Mouse (Mus musculus) embryonic fibroblast, embryonic 13.5 days (primary cell): Measurements from ENCODE around the gene Adgrd1. TPM values are rescaled to one million over a fixed set of nuclear protein-coding genes. Genes with fewer than 3 reads are reported as not detected.

Experiments used
- H3K27ac ChIP-seq: 2 replicates; pipeline ENCODE4 v1.5.1; 2012; ENCODE audit warnings: low read length, control low read depth, inconsistent platforms; ENCODE audit not compliant: insufficient read depth
- H3K4me1 ChIP-seq: 2 replicates; pipeline ENCODE4 v1.6.1; 2011; ENCODE audit warnings: low read length; ENCODE audit not compliant: control insufficient read depth, insufficient read depth
- H3K4me3 ChIP-seq: 2 replicates; pipeline ENCODE4 v1.5.1; 2011; ENCODE audit warnings: mild to moderate bottlenecking, control low read depth, low read length; ENCODE audit not compliant: insufficient read depth
- CTCF ChIP-seq: IDR thresholded peaks from 2 replicates; pipeline ENCODE4 v1.5.1; 2011; ENCODE audit warnings: mild to moderate bottlenecking, control low read depth, low read length, moderate library complexity, borderline replicate concordance; ENCODE audit not compliant: insufficient read depth
- POLR2A ChIP-seq: IDR thresholded peaks from 2 replicates; pipeline ENCODE4 v1.6.1; 2011; ENCODE audit warnings: low read depth, mild to moderate bottlenecking, control low read depth, low read length, moderate library complexity
- polyA plus RNA-seq: library from polyadenylated mRNA; stranded (reverse); fragments of >200 nt; gene quantifications from 2 replicates; pipeline ENCODE4 v1.2.4, GENCODE M21; 2011; ENCODE audit warnings: low read depth; ENCODE audit not compliant: missing spikeins, insufficient read length

Adgrd1 gene
- polyA plus RNA-seq, 1 experiment = 2.5 TPM

DNA sequence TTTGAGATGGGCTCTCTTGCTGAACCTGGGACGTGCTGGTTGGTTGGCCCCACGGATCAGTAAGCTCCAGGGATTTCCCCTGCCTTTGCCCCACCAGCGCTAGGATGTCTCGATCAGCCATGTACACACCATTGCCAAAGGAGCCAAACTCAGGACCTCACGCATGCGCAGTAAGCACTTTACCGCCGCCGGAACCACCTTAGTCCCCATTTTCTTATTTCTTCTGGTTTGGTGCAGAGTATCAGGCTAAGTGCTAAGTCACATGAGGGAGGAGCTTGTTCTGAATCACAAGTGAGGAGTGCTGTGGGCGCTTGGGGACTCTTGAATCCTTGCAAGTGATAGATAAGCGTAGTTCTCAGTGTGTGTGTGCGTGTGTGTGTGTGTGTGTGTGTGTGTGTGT lies 31.2 kb upstream of the Adgrd1 start:
- TF ChIP-seq POLR2A (no peak), CTCF (no peak)
- no peak overlapping the region for H3K4me3 ChIP-seq
- peaks cover 2% of the 10 kb centered on the region; the same call in 1 of the 2 replicates for H3K4me1 ChIP-seq
- peak overlapping the region; percentile 74 for H3K27ac ChIP-seq

DNA sequence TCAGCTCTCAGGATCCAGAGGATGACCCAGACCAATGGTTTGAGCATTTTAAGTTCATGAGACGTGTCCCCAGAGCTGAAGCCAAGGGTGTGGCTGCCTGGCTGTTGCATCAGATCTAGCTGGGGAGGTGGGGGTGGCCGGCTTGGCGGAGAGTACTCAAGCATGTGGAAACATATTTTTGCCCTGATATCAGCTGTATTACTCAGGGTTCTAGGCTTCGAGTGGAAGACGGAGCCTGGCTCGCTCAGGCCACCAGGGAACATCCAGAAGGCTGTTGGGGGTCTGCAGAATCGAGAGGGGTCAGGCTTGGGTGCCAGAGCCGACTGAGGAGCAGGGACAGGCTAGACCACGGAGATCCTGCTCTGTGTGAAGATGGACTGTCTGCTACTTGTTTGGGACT lies 30.6 kb upstream of the Adgrd1 start:
- H3K27ac ChIP-seq = peak overlapping the region; percentile 78
- peaks cover 2% of the 10 kb centered on the region; the same call in 1 of the 2 replicates for H3K4me1 ChIP-seq
- no peak overlapping the region for H3K4me3 ChIP-seq
- TF ChIP-seq POLR2A = no peak

DNA sequence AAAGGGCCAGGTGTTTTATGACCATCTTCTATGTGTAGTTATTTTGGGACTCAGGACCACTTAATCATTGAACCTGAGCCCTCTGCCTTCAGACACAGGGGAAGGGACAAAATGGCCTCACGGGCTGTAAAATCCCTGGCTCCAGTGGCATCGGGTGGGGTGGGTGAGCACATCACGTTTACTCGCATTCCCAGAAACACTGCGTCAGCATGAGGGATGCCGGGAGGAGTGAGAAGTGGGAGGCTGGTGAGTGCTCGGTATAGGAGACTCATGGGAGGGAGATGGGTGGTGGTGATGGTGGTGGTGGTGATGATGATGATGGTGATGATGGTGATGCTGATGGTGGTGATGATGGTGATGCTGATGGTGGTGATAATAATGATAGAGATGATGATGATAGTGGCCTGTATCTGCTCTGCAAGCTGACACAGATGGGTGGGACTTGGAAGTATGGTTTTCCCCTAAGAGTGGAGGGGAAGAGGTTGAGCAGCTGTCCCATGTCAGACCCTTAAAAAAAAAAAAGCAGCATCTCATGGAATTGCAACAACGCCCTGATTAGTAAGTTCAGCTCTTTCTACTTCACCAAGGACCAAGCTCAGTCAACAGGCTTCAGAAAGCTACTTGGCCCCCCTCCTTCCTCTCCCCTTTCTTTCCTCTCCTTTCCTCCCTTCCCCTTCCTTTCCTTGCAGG lies 29.9 kb upstream of the Adgrd1 start:
- peaks cover 4% of the 10 kb centered on the region; the same call in 1 of the 2 replicates for H3K4me1 ChIP-seq
- H3K4me3 ChIP-seq = no peak overlapping the region
- H3K27ac ChIP-seq = peak overlapping the region; percentile 78; the same call in 1 of the 2 replicates
- TF ChIP-seq CTCF (no peak), POLR2A (no peak)

DNA sequence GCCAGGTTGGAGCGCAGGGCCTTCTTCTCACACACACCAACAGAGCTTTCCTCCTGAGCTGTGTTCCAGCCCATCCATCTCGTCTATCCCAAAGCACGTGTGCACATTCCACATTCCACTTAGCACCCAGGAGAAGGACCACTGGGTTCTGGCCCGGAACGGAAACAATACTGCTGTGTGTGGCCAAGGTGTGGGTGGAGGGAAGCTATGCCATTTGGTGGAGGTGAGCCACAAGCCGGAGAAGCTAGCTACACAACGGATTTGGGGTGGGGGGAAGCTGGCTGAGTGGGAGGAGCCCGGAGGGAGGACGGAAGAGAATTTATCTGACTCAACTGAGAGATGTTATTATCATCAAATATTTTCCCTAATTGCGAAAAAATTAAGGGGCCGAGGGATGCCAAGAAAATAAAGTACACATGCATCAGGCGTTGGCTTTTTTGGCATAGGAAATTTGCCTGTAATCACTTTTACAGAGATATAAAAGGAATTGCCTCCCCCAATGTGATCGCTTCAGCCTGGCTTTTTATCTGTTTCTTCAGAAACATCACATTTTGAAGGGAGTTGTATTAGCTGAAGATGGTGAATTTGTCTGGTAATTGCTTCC lies 29.2 kb upstream of the Adgrd1 start:
- Histone ChIP-seq H3K4me3 (no peak overlapping the region), H3K4me1 (peaks cover 5% of the 10 kb centered on the region; the same call in 1 of the 2 replicates), H3K27ac (0 out of 2 replicates have a peak overlapping the region, but pooled peaks have one; percentile 4)
- no peak for TF ChIP-seq POLR2A
- TF ChIP-seq CTCF = no peak

DNA sequence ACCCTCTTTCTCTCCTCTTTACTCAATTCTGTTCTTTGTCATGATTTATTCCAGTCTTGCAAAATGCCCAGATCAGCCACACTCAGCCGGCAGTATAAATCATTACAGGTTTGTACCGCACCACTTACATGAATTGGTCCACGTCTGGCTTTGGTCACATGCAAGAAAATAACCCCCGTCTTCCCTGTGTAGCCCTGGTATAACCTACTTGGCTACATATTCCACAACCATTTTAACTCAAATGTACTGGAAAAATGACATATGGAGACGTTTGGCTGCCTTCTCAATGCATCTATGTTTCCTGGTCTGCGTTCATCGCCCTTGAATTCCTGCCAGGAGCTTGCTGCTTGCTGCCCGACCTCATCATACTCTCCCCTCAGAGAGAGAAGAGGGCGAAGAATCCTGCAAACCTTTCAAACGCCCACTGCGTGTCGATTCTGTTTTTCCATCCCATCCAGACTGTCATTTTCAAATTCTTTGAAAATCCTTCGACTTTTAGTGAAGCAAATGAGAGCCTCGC lies 24.7 kb upstream of the Adgrd1 start:
- H3K4me1 ChIP-seq = 0 out of 2 replicates have a peak, but pooled peaks cover 3% of the 10 kb centered on the region
- no peak overlapping the region for H3K4me3 ChIP-seq
- H3K27ac ChIP-seq = peak overlapping the region; percentile 15; the same call in 1 of the 2 replicates
- no peak for TF ChIP-seq POLR2A

DNA sequence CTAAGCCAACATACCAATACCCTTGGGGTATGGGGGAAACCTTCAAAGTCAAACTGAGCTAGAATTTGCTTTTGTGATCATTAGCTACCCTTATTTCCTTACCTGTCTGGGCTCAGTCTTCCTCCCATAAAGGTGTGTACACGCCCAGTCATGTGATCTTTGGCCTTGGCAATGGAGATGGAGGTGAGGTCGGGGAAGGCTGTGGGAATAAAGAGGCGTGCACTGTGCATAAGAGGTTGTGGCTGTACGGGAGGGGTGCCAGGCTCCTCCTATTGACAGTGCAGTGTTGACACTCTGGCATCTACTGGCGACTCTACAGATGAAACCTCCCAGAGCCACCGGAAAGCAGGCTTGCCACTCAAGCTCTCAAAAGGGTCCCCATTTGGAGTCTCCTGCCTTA lies 23.1 kb upstream of the Adgrd1 start:
- TF ChIP-seq CTCF (no peak), POLR2A (no peak)
- H3K4me3 ChIP-seq = no peak overlapping the region

DNA sequence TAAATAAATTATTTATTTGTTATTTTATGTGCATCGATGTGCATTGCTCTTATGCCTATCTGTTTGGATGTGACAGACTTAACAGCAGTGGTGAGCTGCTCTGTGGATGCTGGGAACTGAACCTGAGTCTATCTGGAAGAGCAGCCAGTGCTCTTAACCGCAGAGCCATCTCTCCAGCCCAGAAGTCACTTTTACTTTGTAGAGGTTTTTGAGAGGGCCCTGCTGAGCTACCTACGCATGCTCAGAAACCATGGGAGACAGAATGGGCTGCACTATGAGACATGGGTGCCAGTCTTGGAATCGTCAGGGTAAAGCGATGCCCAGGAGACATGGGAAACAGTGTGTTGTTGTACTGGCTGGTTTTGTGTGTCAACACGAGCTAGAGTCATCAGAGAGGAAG lies 20.5 kb upstream of the Adgrd1 start:
- H3K27ac ChIP-seq = no peak overlapping the region
- no peak for TF ChIP-seq CTCF
- TF ChIP-seq POLR2A = no peak
- H3K4me1 ChIP-seq = 0 out of 2 replicates have a peak, but pooled peaks cover 3% of the 10 kb centered on the region
- H3K4me3 ChIP-seq = no peak overlapping the region

More for the DNA sequence above, 23.1 kb upstream of the Adgrd1 start:
- Histone ChIP-seq H3K27ac (no peak overlapping the region), H3K4me1 (0 out of 2 replicates have a peak, but pooled peaks cover 3% of the 10 kb centered on the region)

DNA sequence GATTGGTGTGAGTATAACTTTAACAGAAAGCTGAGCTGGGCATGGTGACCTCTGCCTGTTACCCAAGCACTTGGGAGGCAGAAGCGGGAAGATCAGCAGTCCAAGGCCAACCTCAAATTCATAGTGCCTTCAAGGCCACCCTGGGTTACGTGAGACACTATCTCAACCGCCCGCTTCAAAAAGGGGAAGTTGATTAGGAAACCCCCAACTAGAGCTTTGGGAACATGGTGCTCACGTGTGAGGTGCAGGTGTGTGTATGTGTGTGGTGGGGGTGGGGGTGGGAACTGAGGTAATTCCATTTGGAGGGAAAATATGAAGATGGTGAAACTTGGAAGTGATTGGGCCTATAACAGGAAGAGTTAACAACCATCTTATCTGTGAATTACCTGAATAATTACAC lies 19.3 kb upstream of the Adgrd1 start:
- H3K4me1 ChIP-seq = no peaks in the 10 kb centered on the region
- no peak for TF ChIP-seq CTCF
- TF ChIP-seq POLR2A = no peak
- no peak overlapping the region for H3K4me3 ChIP-seq
- no peak overlapping the region for H3K27ac ChIP-seq

DNA sequence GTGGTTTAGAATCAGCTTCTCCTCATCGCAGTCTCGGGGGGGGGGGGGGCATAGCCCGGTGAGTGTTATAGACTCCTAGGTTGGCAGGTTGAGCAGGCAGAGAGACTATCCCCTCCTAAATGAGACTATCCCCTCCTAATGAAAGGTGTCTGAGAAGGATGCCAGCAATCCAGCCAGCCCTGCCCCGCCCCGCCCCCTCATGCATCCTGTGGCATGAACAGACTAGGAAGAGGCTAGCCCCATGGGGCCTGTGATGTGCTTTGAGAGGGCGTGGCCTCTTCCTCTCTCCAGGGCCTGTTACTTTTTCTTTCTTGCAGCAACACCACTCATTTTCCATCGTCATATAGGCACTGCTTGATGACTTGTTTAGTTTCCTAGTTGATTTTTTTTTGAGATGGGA lies 15.0 kb upstream of the Adgrd1 start:
- no peak for TF ChIP-seq POLR2A
- no peak for TF ChIP-seq CTCF
- no peak overlapping the region for H3K4me3 ChIP-seq
- no peaks in the 10 kb centered on the region for H3K4me1 ChIP-seq
- H3K27ac ChIP-seq = no peak overlapping the region

DNA sequence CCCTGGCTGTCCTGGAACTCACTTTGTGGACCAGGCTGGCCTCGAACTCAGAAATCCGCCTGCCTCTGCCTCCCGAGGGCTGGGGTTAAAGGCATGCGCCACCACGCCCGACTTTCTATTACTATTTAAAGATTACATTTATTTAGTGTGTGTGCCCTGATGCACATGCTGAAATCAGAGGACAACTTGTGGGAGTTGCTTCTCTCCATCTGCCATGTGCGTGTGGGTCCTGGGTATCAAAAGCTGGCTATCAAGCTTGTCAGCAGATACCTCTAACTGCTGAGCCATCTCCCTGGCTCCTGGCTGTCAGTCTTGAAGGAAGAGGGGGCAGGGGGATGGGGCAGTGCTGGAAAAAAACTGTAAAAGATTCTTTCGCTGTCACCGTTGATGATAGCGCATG lies 11.4 kb upstream of the Adgrd1 start:
- Histone ChIP-seq H3K4me3 (no peak overlapping the region), H3K27ac (no peak overlapping the region), H3K4me1 (no peaks in the 10 kb centered on the region)
- TF ChIP-seq CTCF (no peak), POLR2A (no peak)
